ENCODE assay signal across 10 mouse cellular contexts in the genomic region with DNA sequence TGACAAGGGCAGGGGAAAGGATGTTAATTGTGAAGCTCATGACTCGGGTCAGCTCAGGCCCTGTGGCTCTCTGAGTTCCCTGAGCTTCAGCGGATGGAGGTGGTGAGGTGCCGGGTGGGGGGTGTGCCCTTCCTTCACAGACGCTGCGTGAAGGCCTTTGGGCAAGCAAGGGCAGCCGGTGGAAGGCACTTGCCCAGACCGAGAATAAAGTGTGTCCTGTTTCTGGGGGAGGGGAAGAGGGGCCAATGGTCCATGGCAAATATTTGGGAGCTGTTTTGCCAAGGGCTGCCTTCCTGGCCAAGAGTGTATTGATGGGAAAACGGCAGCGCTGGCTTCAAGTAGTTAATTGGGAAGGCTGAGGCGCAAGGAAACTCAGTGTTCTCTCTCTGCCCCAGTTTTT. TPM values are rescaled to one million over a fixed set of nuclear protein-coding genes. Genes with fewer than 3 reads are reported as not detected.
DNase-seq lines count a peak whose midpoint lies in the region; ATAC-seq and TF ChIP-seq lines count a peak whose summit lies in the region.
"Had no signal": no experiment of that assay in that cellular context is flagged by ENCODE, and none has a peak within 500 bp of the region (broad histone marks: within the 10 kb centered on the region; RNA-seq: fewer than 3 reads in every experiment).

No protein-coding gene starts in this region.

- no peaks in the 10 kb centered on the region for H3K9me3 ChIP-seq in lung, embryonic 15.5 days
- peaks cover 3% of the 10 kb centered on the region; the same call in 1 of the 2 replicates for H3K9me3 ChIP-seq in forebrain, embryonic 10.5 days

- H3K27me3 ChIP-seq in lung, embryonic 15.5 days, result peaks cover 89% of the 10 kb centered on the region
- H3K27me3 ChIP-seq in forebrain, embryonic 10.5 days (ENCODE audit: poor library complexity, severe bottlenecking), result peaks cover 100% of the 10 kb centered on the region
- H3K27me3 ChIP-seq in small intestine, adult 2 months (ENCODE audit: control insufficient read depth, insufficient read depth, low read length), result peaks cover 16% of the 10 kb centered on the region

- no peak for TF ChIP-seq POLR2A in small intestine, adult 2 months (IDR thresholded peaks at IDR 0.05; ENCODE audit: low read depth, low read length)

- peak overlapping the region; percentile 88 for H3K4me2 ChIP-seq in lung, embryonic 15.5 days

- H3K4me1 ChIP-seq in lung, embryonic 15.5 days, result peaks cover 12% of the 10 kb centered on the region; the same call in 1 of the 2 replicates
- peaks cover 29% of the 10 kb centered on the region for H3K4me1 ChIP-seq in forebrain, embryonic 10.5 days
- no peaks in the 10 kb centered on the region for H3K4me1 ChIP-seq in small intestine, adult 2 months (ENCODE audit: control insufficient read depth, insufficient read depth, insufficient read length, low read length)

- H3K4me3 ChIP-seq in lung, embryonic 15.5 days, result peak overlapping the region; percentile 45; the same call in 1 of the 2 replicates
- peak overlapping the region; percentile 65; the same call in 1 of the 2 replicates for H3K4me3 ChIP-seq in forebrain, embryonic 10.5 days
- peak overlapping the region; percentile 53 for H3K4me3 ChIP-seq in small intestine, adult 2 months (ENCODE audit: low read depth, low read length)

- WGBS in lung, embryonic 15.5 days, result 11% methylated on average over 10 of the region's 10 CpGs
- WGBS in forebrain, embryonic 10.5 days, result 2% methylated on average over 10 of the region's 10 CpGs
- WGBS in small intestine, adult 2 months, result 14% methylated on average over 10 of the region's 10 CpGs

- no peak for DNase-seq in lung, postnatal 36 days
- peak; percentile 27 for DNase-seq in forebrain, embryonic 10.5 days (ENCODE audit: extremely low spot score, low spot score)
- peak; percentile 34 to 39 for DNase-seq in layer of hippocampus, postnatal 10 days (ENCODE audit: low spot score in 2 of 2)
- DNase-seq in adrenal gland, postnatal 10 days, result no peak

- no peak overlapping the region for H3K27ac ChIP-seq in lung, embryonic 15.5 days
- H3K27ac ChIP-seq in forebrain, embryonic 10.5 days, result no peak overlapping the region
- H3K27ac ChIP-seq in small intestine, adult 2 months (ENCODE audit: insufficient read depth, low read depth, low read length), result no peak overlapping the region

- TF ChIP-seq CTCF in small intestine, adult 2 months (IDR thresholded peaks at IDR 0.05; ENCODE audit: extremely low read depth, insufficient read length, insufficient replicate concordance, low read depth, low read length), result no peak

- no peak for ATAC-seq in lung, embryonic 15.5 days (ENCODE audit: borderline replicate concordance, extremely low read depth, low FRiP score, low TSS enrichment)
- ATAC-seq in megakaryocyte, adult 5-6 weeks (ENCODE audit: poor library complexity, severe bottlenecking), result no peak
- ATAC-seq in megakaryocyte-erythroid progenitor cell, adult 5-6 weeks (replicated peaks; ENCODE audit: low FRiP score, low TSS enrichment, poor library complexity, severe bottlenecking), result no peak

- no peak overlapping the region for H3K9ac ChIP-seq in lung, embryonic 15.5 days

- H3K36me3 ChIP-seq in lung, embryonic 15.5 days, result no peaks in the 10 kb centered on the region
- H3K36me3 ChIP-seq in forebrain, embryonic 10.5 days (replicated peaks), result no peaks in the 10 kb centered on the region
- H3K36me3 ChIP-seq in small intestine, adult 2 months (ENCODE audit: control insufficient read depth, insufficient read depth, low read length), result no peaks in the 10 kb centered on the region

RNA-seq across cellular contexts. Expression of a gene that starts 1.4 kb away (rescaled TPM):
- 13.7 and 17.1 TPM in 2 replicates for polyA plus RNA-seq in lung, embryonic 15.5 days (2015; fragmentation: Nextera tagmentation; extraction: Ambion mirVana)
- 2.3 and 2.7 TPM in 2 replicates for polyA plus RNA-seq in forebrain, embryonic 10.5 days (2016; fragmentation: Nextera tagmentation; extraction: Ambion mirVana)
- total RNA-seq in layer of hippocampus, postnatal 10 days (2021), result 10 to 100 TPM; 81.4 to 86.1 TPM
- polyA plus RNA-seq in small intestine, adult 2 months (2012; rRNA removed), result 35.7 and 68.8 TPM in 2 replicates
- 0.14 and 0.78 TPM in 2 replicates for total RNA-seq in megakaryocyte, adult 5-6 weeks (2015)
- 0.11 and 0.28 TPM in 2 replicates for total RNA-seq in megakaryocyte, adult 5-6 weeks (2017)
- not detected in 2 replicates for total RNA-seq in megakaryocyte-erythroid progenitor cell, adult 5-6 weeks (2014; fragmentation: Nextera tagmentation)
- total RNA-seq in megakaryocyte-erythroid progenitor cell, adult 5-6 weeks (2017), result not detected in 2 replicates
- total RNA-seq in adrenal gland, postnatal 10 days (2021), result 10 to 100 TPM; 15.0 to 16.3 TPM
- total RNA-seq: megakaryocyte progenitor cell, adult 5-6 weeks had no signal

RNA-seq across cellular contexts. Expression of a gene that starts 42.9 kb away (rescaled TPM):
- not detected in 2 replicates for polyA plus RNA-seq in lung, embryonic 15.5 days (2015; fragmentation: Nextera tagmentation; extraction: Ambion mirVana)
- polyA plus RNA-seq in forebrain, embryonic 10.5 days (2016; fragmentation: Nextera tagmentation; extraction: Ambion mirVana), result 13.5 and 18.5 TPM in 2 replicates
- not detected for total RNA-seq in layer of hippocampus, postnatal 10 days (2021)
- polyA plus RNA-seq in small intestine, adult 2 months (2012; rRNA removed), result not detected in 2 replicates
- not detected in 2 replicates for total RNA-seq in megakaryocyte, adult 5-6 weeks (2015)
- total RNA-seq in megakaryocyte, adult 5-6 weeks (2017), result not detected in 2 replicates
- not detected in 2 replicates for total RNA-seq in megakaryocyte-erythroid progenitor cell, adult 5-6 weeks (2014; fragmentation: Nextera tagmentation)
- total RNA-seq in megakaryocyte-erythroid progenitor cell, adult 5-6 weeks (2017), result not detected in 2 replicates
- not detected for total RNA-seq in adrenal gland, postnatal 10 days (2021)
- total RNA-seq: megakaryocyte progenitor cell, adult 5-6 weeks had no signal
- polyA plus RNA-seq: gonadal fat pad, adult 2 months had no signal

Comparison
In these comparisons a context has a peak if more than half of its experiments do, and no peak if none do; other contexts are left out.
1. DNase-seq: peak in forebrain, embryonic 10.5 days (single experiment) and layer of hippocampus, postnatal 10 days (2 of 2); none in lung, postnatal 36 days (single experiment) and adrenal gland, postnatal 10 days (single experiment).
2. RNA of a gene that starts 1.4 kb away (total RNA-seq): 81.4 to 86.1 TPM in layer of hippocampus, postnatal 10 days and 15.0 to 16.3 TPM in adrenal gland, postnatal 10 days; 0.11 to 0.78 TPM in megakaryocyte, adult 5-6 weeks and not detected in megakaryocyte-erythroid progenitor cell, adult 5-6 weeks; every median in the first group is over 4 times any median in the second.
3. Peak in every context shown above with its lines, with median percentiles within 50 percentile points of each other: H3K4me3 ChIP-seq.